Mouse (Mus musculus) midbrain, embryonic 12.5 days (tissue): Measurements from ENCODE around the gene Pdhx. TPM values are rescaled to one million over a fixed set of nuclear protein-coding genes. Genes with fewer than 3 reads are reported as not detected.

Experiments used
- ATAC-seq: fragments of 200-750 bp; cut with Nextera tagmentation; 2 replicates; pipeline ENCODE4 v1.8.0; 2017; ENCODE audit warnings: low read depth, moderate TSS enrichment, moderate library complexity; ENCODE audit not compliant: low FRiP score
- H3K27ac ChIP-seq: fragments of 300-500 bp; sonication (generic); replicated peaks from 2 replicates; pipeline ENCODE4 v1.5.1; 2016; ENCODE audit warnings: mild to moderate bottlenecking
- H3K27me3 ChIP-seq: fragments of 300-500 bp; sonication (generic); 2 replicates; pipeline ENCODE4 v1.6.1; 2016; ENCODE audit warnings: mild to moderate bottlenecking
- H3K36me3 ChIP-seq: fragments of 300-500 bp; sonication (generic); 2 replicates; pipeline ENCODE4 v1.6.1; 2016
- H3K4me1 ChIP-seq: fragments of 300-500 bp; sonication (generic); 2 replicates; pipeline ENCODE4 v1.6.1; 2016
- H3K4me2 ChIP-seq: fragments of 300-500 bp; sonication (generic); replicated peaks from 2 replicates; pipeline ENCODE4 v1.6.1; 2016; ENCODE audit warnings: mild to moderate bottlenecking, moderate library complexity
- H3K4me3 ChIP-seq: fragments of 300-500 bp; sonication (generic); 2 replicates; pipeline ENCODE4 v1.5.1; 2016; ENCODE audit warnings: mild to moderate bottlenecking
- H3K9ac ChIP-seq: fragments of 300-500 bp; sonication (generic); replicated peaks from 2 replicates; pipeline ENCODE4 v1.6.1; 2016; ENCODE audit warnings: mild to moderate bottlenecking, moderate library complexity
- H3K9me3 ChIP-seq: fragments of 300-500 bp; sonication (generic); 2 replicates; pipeline ENCODE4 v1.6.1; 2016; ENCODE audit warnings: mild to moderate bottlenecking
- WGBS: fragments of 180-500 bp; shearing (Covaris S2); methylation state at CpG from one replicate; pipeline ENCODE4 v1.1.7; 2016; 5-methylcytosine and 5-hydroxymethylcytosine counted together
- polyA plus RNA-seq: library from polyadenylated mRNA; unstranded; fragments of >200 nt; fragmentation: Nextera tagmentation; extraction: Ambion mirVana; gene quantifications from 2 replicates; pipeline ENCODE4 v1.2.1, GENCODE M21; 2016

The Pdhx gene
- 48.3 and 50.9 TPM in 2 replicates for polyA plus RNA-seq

GRCm38 (mm10) chr2:103073219-103073982, at the start of gene Pdhx, which contains the start of gene Apip:
TSS of gene Pdhx (minus strand) at chr2:103073513.
TSS of gene Apip (plus strand) at chr2:103073675.
- Histone ChIP-seq H3K27me3 (no peaks in the 10 kb centered on the region), H3K9ac (peak within 1 kb of the TSS; percentile 79), H3K4me3 (peak within 1 kb of the TSS; percentile 85), H3K4me1 (peaks cover 19% of the 10 kb centered on the region), H3K36me3 (no peaks in the 10 kb centered on the region), H3K4me2 (peak within 1 kb of the TSS; percentile 66), H3K27ac (peak within 1 kb of the TSS; percentile 80), H3K9me3 (no peaks in the 10 kb centered on the region)
- WGBS = under 1% methylated on average over 55 of the region's 55 CpGs
- peak; percentile 100 for ATAC-seq

GRCm38 (mm10) chr2:103119197-103119854, 46.0 kb upstream of the Pdhx start:
- Histone ChIP-seq H3K4me1 (no peaks in the 10 kb centered on the region), H3K36me3 (no peaks in the 10 kb centered on the region), H3K4me3 (no peak overlapping the region), H3K27ac (no peak overlapping the region), H3K9me3 (no peaks in the 10 kb centered on the region), H3K27me3 (no peaks in the 10 kb centered on the region), H3K9ac (no peak overlapping the region), H3K4me2 (no peak overlapping the region)
- ATAC-seq = no peak
- 85% methylated on average over 7 of the region's 7 CpGs for WGBS

GRCm38 (mm10) chr2:103118324-103119196, 45.2 kb upstream of the Pdhx start:
- H3K4me1 ChIP-seq = no peaks in the 10 kb centered on the region
- H3K27me3 ChIP-seq = no peaks in the 10 kb centered on the region
- H3K9me3 ChIP-seq = no peaks in the 10 kb centered on the region
- no peak overlapping the region for H3K4me3 ChIP-seq
- no peak for ATAC-seq
- H3K27ac ChIP-seq = no peak overlapping the region
- no peak overlapping the region for H3K4me2 ChIP-seq
- H3K36me3 ChIP-seq = no peaks in the 10 kb centered on the region
- no peak overlapping the region for H3K9ac ChIP-seq
- WGBS = 66% methylated on average over 6 of the region's 6 CpGs

- Histone ChIP-seq H3K27me3 (no peaks in the 10 kb centered on the region), H3K4me1 (no peaks in the 10 kb centered on the region), H3K27ac (no peak overlapping the region), H3K4me2 (no peak overlapping the region), H3K9me3 (no peaks in the 10 kb centered on the region), H3K4me3 (no peak overlapping the region), H3K36me3 (no peaks in the 10 kb centered on the region), H3K9ac (no peak overlapping the region)
- no peak for ATAC-seq
- WGBS = 83% methylated on average over 5 of the region's 5 CpGs
Measured at GRCm38 (mm10) chr2:103117212-103117611, 43.9 kb upstream of the Pdhx start.

- Histone ChIP-seq H3K27ac (no peak overlapping the region), H3K27me3 (no peaks in the 10 kb centered on the region), H3K36me3 (no peaks in the 10 kb centered on the region), H3K4me3 (no peak overlapping the region), H3K9ac (no peak overlapping the region), H3K4me2 (no peak overlapping the region), H3K9me3 (no peaks in the 10 kb centered on the region), H3K4me1 (no peaks in the 10 kb centered on the region)
- no peak for ATAC-seq
- 65% methylated on average over 8 of the region's 8 CpGs for WGBS
Measured at GRCm38 (mm10) chr2:103111669-103112068, 38.4 kb upstream of the Pdhx start.

GRCm38 (mm10) chr2:103106172-103106571, 32.9 kb upstream of the Pdhx start:
- no peaks in the 10 kb centered on the region for H3K36me3 ChIP-seq
- H3K4me3 ChIP-seq = no peak overlapping the region
- H3K9me3 ChIP-seq = no peaks in the 10 kb centered on the region
- no peaks in the 10 kb centered on the region for H3K4me1 ChIP-seq
- no peaks in the 10 kb centered on the region for H3K27me3 ChIP-seq
- 92% methylated on average over 2 of the region's 2 CpGs for WGBS
- H3K27ac ChIP-seq = no peak overlapping the region
- no peak overlapping the region for H3K4me2 ChIP-seq
- ATAC-seq = no peak
- no peak overlapping the region for H3K9ac ChIP-seq

GRCm38 (mm10) chr2:103102595-103102994, 29.3 kb upstream of the Pdhx start:
- Histone ChIP-seq H3K36me3 (no peaks in the 10 kb centered on the region), H3K9ac (no peak overlapping the region), H3K4me2 (no peak overlapping the region), H3K4me1 (no peaks in the 10 kb centered on the region), H3K27ac (no peak overlapping the region), H3K27me3 (no peaks in the 10 kb centered on the region), H3K4me3 (no peak overlapping the region), H3K9me3 (no peaks in the 10 kb centered on the region)
- ATAC-seq = no peak
- 92% methylated on average over 5 of the region's 5 CpGs for WGBS

- Histone ChIP-seq H3K4me3 (no peak overlapping the region), H3K9me3 (no peaks in the 10 kb centered on the region), H3K27ac (no peak overlapping the region), H3K4me1 (no peaks in the 10 kb centered on the region), H3K27me3 (no peaks in the 10 kb centered on the region), H3K9ac (no peak overlapping the region), H3K4me2 (no peak overlapping the region), H3K36me3 (peaks cover 36% of the 10 kb centered on the region)
- ATAC-seq = no peak
- WGBS = 53% methylated on average over 6 of the region's 6 CpGs
Measured at GRCm38 (mm10) chr2:103089521-103089920, 16.2 kb upstream of the Pdhx start.

- Histone ChIP-seq H3K36me3 (peaks cover 23% of the 10 kb centered on the region; the same call in 1 of the 2 replicates), H3K4me2 (no peak overlapping the region), H3K4me3 (no peak overlapping the region), H3K27me3 (no peaks in the 10 kb centered on the region), H3K9ac (no peak overlapping the region), H3K9me3 (no peaks in the 10 kb centered on the region), H3K27ac (no peak overlapping the region), H3K4me1 (no peaks in the 10 kb centered on the region)
- WGBS = 96% methylated on average over 4 of the region's 4 CpGs
- ATAC-seq = no peak
Measured at GRCm38 (mm10) chr2:103088099-103088498, 14.8 kb upstream of the Pdhx start.

GRCm38 (mm10) chr2:103086432-103086831, 13.1 kb upstream of the Pdhx start:
- no peaks in the 10 kb centered on the region for H3K27me3 ChIP-seq
- peaks cover 17% of the 10 kb centered on the region; the same call in 1 of the 2 replicates for H3K36me3 ChIP-seq

GRCm38 (mm10) chr2:103085633-103086032, 12.3 kb upstream of the Pdhx start:
- ATAC-seq = peak; percentile 47; the same call in 1 of the 2 replicates
- no peak overlapping the region for H3K4me3 ChIP-seq
- H3K9ac ChIP-seq = no peak overlapping the region
- WGBS = 70% methylated on average over 10 of the region's 10 CpGs
- no peak overlapping the region for H3K4me2 ChIP-seq
- no peaks in the 10 kb centered on the region for H3K4me1 ChIP-seq
- H3K9me3 ChIP-seq = no peaks in the 10 kb centered on the region
- H3K36me3 ChIP-seq = peaks cover 15% of the 10 kb centered on the region; the same call in 1 of the 2 replicates
- H3K27ac ChIP-seq = no peak overlapping the region
- H3K27me3 ChIP-seq = no peaks in the 10 kb centered on the region

More at GRCm38 (mm10) chr2:103086432-103086831, 13.1 kb upstream of the Pdhx start:
- ATAC-seq = no peak
- no peaks in the 10 kb centered on the region for H3K9me3 ChIP-seq
- H3K9ac ChIP-seq = no peak overlapping the region
- H3K4me2 ChIP-seq = no peak overlapping the region
- 6% methylated on average over 1 of the region's 1 CpGs for WGBS
- no peaks in the 10 kb centered on the region for H3K4me1 ChIP-seq
- H3K4me3 ChIP-seq = no peak overlapping the region
- H3K27ac ChIP-seq = no peak overlapping the region
